Mouse (Mus musculus): ENCODE measurements around the gene Sprr2h. TPM values are rescaled to one million over a fixed set of nuclear protein-coding genes. Genes with fewer than 3 reads are reported as not detected.

The Sprr2h gene
- not detected in 2 replicates for polyA plus RNA-seq (2012; rRNA removed)

- H3K27ac ChIP-seq (ENCODE audit: insufficient read depth, low read depth, low read length) = no peak within 1 kb of the TSS
- no peaks in the 10 kb centered on the region for H3K36me3 ChIP-seq (ENCODE audit: control insufficient read depth, insufficient read depth, low read length)
- H3K4me3 ChIP-seq (ENCODE audit: low read depth, low read length) = no peak within 1 kb of the TSS
- no peak for TF ChIP-seq CTCF (IDR thresholded peaks at IDR 0.05; ENCODE audit: extremely low read depth, insufficient read length, insufficient replicate concordance, low read depth, low read length)
- no peak for TF ChIP-seq POLR2A (IDR thresholded peaks at IDR 0.05; ENCODE audit: low read depth, low read length)
- WGBS = 78% methylated on average over 1 of the region's 1 CpGs
- H3K27me3 ChIP-seq (ENCODE audit: control insufficient read depth, insufficient read depth, low read length) = no peaks in the 10 kb centered on the region
- H3K4me1 ChIP-seq (ENCODE audit: control insufficient read depth, insufficient read depth, insufficient read length, low read length) = no peaks in the 10 kb centered on the region
These were observed at the start of gene Sprr2h for GRCm38 (mm10) chr3:92385385-92385784. Gene Sprr2h (plus strand): TSS chr3:92385685.

- Histone ChIP-seq H3K27ac (ENCODE audit: insufficient read depth, low read depth, low read length) (no peak overlapping the region), H3K4me3 (ENCODE audit: low read depth, low read length) (no peak overlapping the region), H3K4me1 (ENCODE audit: control insufficient read depth, insufficient read depth, insufficient read length, low read length) (no peaks in the 10 kb centered on the region), H3K36me3 (ENCODE audit: control insufficient read depth, insufficient read depth, low read length) (no peaks in the 10 kb centered on the region), H3K27me3 (ENCODE audit: control insufficient read depth, insufficient read depth, low read length) (no peaks in the 10 kb centered on the region)
- 17% methylated on average over 1 of the region's 1 CpGs for WGBS
- TF ChIP-seq CTCF (IDR thresholded peaks at IDR 0.05; ENCODE audit: extremely low read depth, insufficient read length, insufficient replicate concordance, low read depth, low read length) (no peak), POLR2A (IDR thresholded peaks at IDR 0.05; ENCODE audit: low read depth, low read length) (no peak)
These were observed 49.2 kb upstream of the Sprr2h start for GRCm38 (mm10) chr3:92336278-92336677.

GRCm38 (mm10) chr3:92338840-92339239, 46.6 kb upstream of the Sprr2h start, which contains the start of gene Sprr2d:
Gene Sprr2d (plus strand): TSS chr3:92339140.
- Histone ChIP-seq H3K27me3 (ENCODE audit: control insufficient read depth, insufficient read depth, low read length) (no peaks in the 10 kb centered on the region), H3K4me3 (ENCODE audit: low read depth, low read length) (no peak within 1 kb of the TSS), H3K4me1 (ENCODE audit: control insufficient read depth, insufficient read depth, insufficient read length, low read length) (no peaks in the 10 kb centered on the region), H3K27ac (ENCODE audit: insufficient read depth, low read depth, low read length) (no peak within 1 kb of the TSS), H3K36me3 (ENCODE audit: control insufficient read depth, insufficient read depth, low read length) (no peaks in the 10 kb centered on the region)
- TF ChIP-seq CTCF (IDR thresholded peaks at IDR 0.05; ENCODE audit: extremely low read depth, insufficient read length, insufficient replicate concordance, low read depth, low read length) (no peak), POLR2A (IDR thresholded peaks at IDR 0.05; ENCODE audit: low read depth, low read length) (no peak)
- WGBS = 93% methylated on average over 5 of the region's 5 CpGs

- WGBS = 82% methylated on average over 2 of the region's 2 CpGs
- H3K36me3 ChIP-seq (ENCODE audit: control insufficient read depth, insufficient read depth, low read length) = no peaks in the 10 kb centered on the region
- TF ChIP-seq POLR2A (IDR thresholded peaks at IDR 0.05; ENCODE audit: low read depth, low read length) (no peak), CTCF (IDR thresholded peaks at IDR 0.05; ENCODE audit: extremely low read depth, insufficient read length, insufficient replicate concordance, low read depth, low read length) (no peak)
- no peaks in the 10 kb centered on the region for H3K27me3 ChIP-seq (ENCODE audit: control insufficient read depth, insufficient read depth, low read length)
- H3K4me1 ChIP-seq (ENCODE audit: control insufficient read depth, insufficient read depth, insufficient read length, low read length) = no peaks in the 10 kb centered on the region
- no peak within 1 kb of the TSS for H3K27ac ChIP-seq (ENCODE audit: insufficient read depth, low read depth, low read length)
- H3K4me3 ChIP-seq (ENCODE audit: low read depth, low read length) = no peak within 1 kb of the TSS
These were observed 33.6 kb upstream of the Sprr2h start, which contains the start of gene Sprr2e for GRCm38 (mm10) chr3:92351843-92352242. Gene Sprr2e (plus strand): TSS chr3:92352143.

- TF ChIP-seq CTCF (IDR thresholded peaks at IDR 0.05; ENCODE audit: extremely low read depth, insufficient read length, insufficient replicate concordance, low read depth, low read length) (no peak), POLR2A (IDR thresholded peaks at IDR 0.05; ENCODE audit: low read depth, low read length) (no peak)
- no peak overlapping the region for H3K4me3 ChIP-seq (ENCODE audit: low read depth, low read length)
- H3K36me3 ChIP-seq (ENCODE audit: control insufficient read depth, insufficient read depth, low read length) = no peaks in the 10 kb centered on the region
- no peaks in the 10 kb centered on the region for H3K27me3 ChIP-seq (ENCODE audit: control insufficient read depth, insufficient read depth, low read length)
- H3K4me1 ChIP-seq (ENCODE audit: control insufficient read depth, insufficient read depth, insufficient read length, low read length) = no peaks in the 10 kb centered on the region
- no peak overlapping the region for H3K27ac ChIP-seq (ENCODE audit: insufficient read depth, low read depth, low read length)
These were observed 23.9 kb upstream of the Sprr2h start for GRCm38 (mm10) chr3:92361619-92362018.

- Histone ChIP-seq H3K4me1 (ENCODE audit: control insufficient read depth, insufficient read depth, insufficient read length, low read length) (no peaks in the 10 kb centered on the region), H3K27me3 (ENCODE audit: control insufficient read depth, insufficient read depth, low read length) (no peaks in the 10 kb centered on the region), H3K4me3 (ENCODE audit: low read depth, low read length) (no peak within 1 kb of the TSS)
These were observed 20.6 kb upstream of the Sprr2h start, which contains the start of gene Sprr2f for GRCm38 (mm10) chr3:92364887-92365286. Gene Sprr2f (plus strand): TSS chr3:92365187.

GRCm38 (mm10) chr3:92373613-92374012, 11.9 kb upstream of the Sprr2h start:
- Histone ChIP-seq H3K4me3 (ENCODE audit: low read depth, low read length) (no peak overlapping the region), H3K4me1 (ENCODE audit: control insufficient read depth, insufficient read depth, insufficient read length, low read length) (no peaks in the 10 kb centered on the region), H3K27me3 (ENCODE audit: control insufficient read depth, insufficient read depth, low read length) (no peaks in the 10 kb centered on the region), H3K36me3 (ENCODE audit: control insufficient read depth, insufficient read depth, low read length) (no peaks in the 10 kb centered on the region), H3K27ac (ENCODE audit: insufficient read depth, low read depth, low read length) (no peak overlapping the region)
- TF ChIP-seq CTCF (IDR thresholded peaks at IDR 0.05; ENCODE audit: extremely low read depth, insufficient read length, insufficient replicate concordance, low read depth, low read length) = no peak
- no peak for TF ChIP-seq POLR2A (IDR thresholded peaks at IDR 0.05; ENCODE audit: low read depth, low read length)
- WGBS = 71% methylated on average over 2 of the region's 2 CpGs

More at GRCm38 (mm10) chr3:92364887-92365286, 20.6 kb upstream of the Sprr2h start, which contains the start of gene Sprr2f:
- 58% methylated on average over 3 of the region's 3 CpGs for WGBS
- H3K36me3 ChIP-seq (ENCODE audit: control insufficient read depth, insufficient read depth, low read length) = no peaks in the 10 kb centered on the region
- no peak within 1 kb of the TSS for H3K27ac ChIP-seq (ENCODE audit: insufficient read depth, low read depth, low read length)
- TF ChIP-seq CTCF (IDR thresholded peaks at IDR 0.05; ENCODE audit: extremely low read depth, insufficient read length, insufficient replicate concordance, low read depth, low read length) = no peak
- no peak for TF ChIP-seq POLR2A (IDR thresholded peaks at IDR 0.05; ENCODE audit: low read depth, low read length)
